Mouse (Mus musculus): Measurements from ENCODE around the gene Stat4. TPM values are rescaled to one million over a fixed set of nuclear protein-coding genes. Genes with fewer than 3 reads are reported as not detected.

The Stat4 gene
- total RNA-seq, 4 experiments from 2014 or later = 2.6 to 3.4 (median 2.9) TPM

GRCm38 (mm10) chr1:52102795-52103194 is 115.8 kb downstream of the Stat4 start:
- no peak for DNase-seq (ENCODE audit: low spot score in 2 of 2)

- no peak for DNase-seq (ENCODE audit: low spot score in 2 of 2)
Measured at GRCm38 (mm10) chr1:52107206-52107605, 120.3 kb downstream of the Stat4 start.

- DNase-seq (ENCODE audit: low spot score in 2 of 2) = no peak
Measured at GRCm38 (mm10) chr1:52111217-52111616, 124.3 kb downstream of the Stat4 start.

GRCm38 (mm10) chr1:52112301-52112700 is 125.4 kb downstream of the Stat4 start:
- DNase-seq (ENCODE audit: low spot score in 2 of 2) = no peak

- DNase-seq (ENCODE audit: low spot score in 2 of 2) = no peak
Measured at GRCm38 (mm10) chr1:52113067-52113665, 126.2 kb downstream of the Stat4 start.

- DNase-seq (ENCODE audit: low spot score in 2 of 2) = peak; percentile 97
Measured at GRCm38 (mm10) chr1:52113666-52114069, 126.7 kb downstream of the Stat4 start.

GRCm38 (mm10) chr1:52116441-52116840 is 129.5 kb downstream of the Stat4 start:
- no peak for DNase-seq (ENCODE audit: low spot score in 2 of 2)

GRCm38 (mm10) chr1:52117777-52118176 is 130.8 kb downstream of the Stat4 start:
- no peak for DNase-seq (ENCODE audit: low spot score in 2 of 2)

- peak; percentile 65 to 68 for DNase-seq (ENCODE audit: low spot score in 2 of 2)
Measured at GRCm38 (mm10) chr1:52118860-52119591, 132.1 kb downstream of the Stat4 start, which contains the start of gene Stat1. TSS of gene Stat1 (plus strand) at chr1:52119440.

- no peak for DNase-seq (ENCODE audit: low spot score in 2 of 2)
Measured at GRCm38 (mm10) chr1:52119691-52120090, 132.7 kb downstream of the Stat4 start.

GRCm38 (mm10) chr1:52120191-52120590 is 133.2 kb downstream of the Stat4 start:
- no peak for DNase-seq (ENCODE audit: low spot score in 2 of 2)

GRCm38 (mm10) chr1:52121052-52121451 is 134.1 kb downstream of the Stat4 start:
- no peak for DNase-seq (ENCODE audit: low spot score in 2 of 2)

GRCm38 (mm10) chr1:52124818-52125217 is 137.9 kb downstream of the Stat4 start:
- no peak for DNase-seq (ENCODE audit: low spot score in 2 of 2)

GRCm38 (mm10) chr1:52127350-52127749 is 140.4 kb downstream of the Stat4 start:
- DNase-seq (ENCODE audit: low spot score in 2 of 2) = no peak

- no peak for DNase-seq (ENCODE audit: low spot score in 2 of 2)
Measured at GRCm38 (mm10) chr1:52129794-52130193, 142.8 kb downstream of the Stat4 start.

GRCm38 (mm10) chr1:52131787-52132377 is 144.9 kb downstream of the Stat4 start:
- DNase-seq (ENCODE audit: low spot score in 2 of 2) = peak in 1 of 2 experiments; percentile 33

- no peak for DNase-seq (ENCODE audit: low spot score in 2 of 2)
Measured at GRCm38 (mm10) chr1:52133254-52133653, 146.3 kb downstream of the Stat4 start.

GRCm38 (mm10) chr1:52137292-52137691 is 150.3 kb downstream of the Stat4 start:
- DNase-seq (ENCODE audit: low spot score in 2 of 2) = no peak

- DNase-seq (ENCODE audit: low spot score in 2 of 2) = no peak
Measured at GRCm38 (mm10) chr1:52140534-52140933, 153.6 kb downstream of the Stat4 start.

GRCm38 (mm10) chr1:52141482-52141881 is 154.5 kb downstream of the Stat4 start:
- DNase-seq (ENCODE audit: low spot score in 2 of 2) = no peak

- DNase-seq (ENCODE audit: low spot score in 2 of 2) = no peak
Measured at GRCm38 (mm10) chr1:52142117-52142516, 155.2 kb downstream of the Stat4 start.

GRCm38 (mm10) chr1:52143191-52143590 is 156.2 kb downstream of the Stat4 start:
- DNase-seq (ENCODE audit: low spot score in 2 of 2) = no peak
